Mouse (Mus musculus) midbrain, embryonic 13.5 days (tissue): ENCODE measurements around the gene Ccdc28a. TPM values are rescaled to one million over a fixed set of nuclear protein-coding genes. Genes with fewer than 3 reads are reported as not detected.

ENCODE experiments used
- ATAC-seq: fragments of 200-750 bp; cut with Nextera tagmentation; 2 replicates; pipeline ENCODE4 v1.8.0; 2017; ENCODE audit warnings: mild to moderate bottlenecking, moderate TSS enrichment, moderate library complexity
- H3K27ac ChIP-seq: fragments of 300-500 bp; sonication (generic); 2 replicates; pipeline ENCODE4 v1.5.1; 2015; ENCODE audit warnings: inconsistent platforms, mild to moderate bottlenecking, moderate library complexity
- H3K27me3 ChIP-seq: fragments of 300-500 bp; sonication (generic); 2 replicates; pipeline ENCODE4 v1.6.1; 2015; ENCODE audit warnings: mild to moderate bottlenecking, inconsistent platforms
- H3K36me3 ChIP-seq: fragments of 300-500 bp; sonication (generic); 2 replicates; pipeline ENCODE4 v1.6.1; 2015; ENCODE audit warnings: mild to moderate bottlenecking, inconsistent platforms
- H3K4me1 ChIP-seq: fragments of 300-500 bp; sonication (generic); replicated peaks from 2 replicates; pipeline ENCODE4 v1.6.1; 2015; ENCODE audit warnings: inconsistent platforms
- H3K4me2 ChIP-seq: fragments of 300-500 bp; sonication (generic); replicated peaks from 2 replicates; pipeline ENCODE4 v1.6.1; 2015; ENCODE audit warnings: moderate library complexity, mild to moderate bottlenecking, inconsistent platforms
- H3K4me3 ChIP-seq: fragments of 300-500 bp; sonication (generic); replicated peaks from 2 replicates; pipeline ENCODE4 v1.5.1; 2015; ENCODE audit warnings: mild to moderate bottlenecking, inconsistent platforms
- H3K9ac ChIP-seq: fragments of 300-500 bp; sonication (generic); replicated peaks from 2 replicates; pipeline ENCODE4 v1.6.1; 2015; ENCODE audit warnings: mild to moderate bottlenecking, inconsistent platforms
- H3K9me3 ChIP-seq: fragments of 300-500 bp; sonication (generic); 2 replicates; pipeline ENCODE4 v1.6.1; 2016; ENCODE audit warnings: mild to moderate bottlenecking, inconsistent platforms
- WGBS: fragments of 180-500 bp; shearing (Covaris S2); methylation state at CpG from one replicate; pipeline ENCODE4 v1.1.7; 2015; 5-methylcytosine and 5-hydroxymethylcytosine counted together
- polyA plus RNA-seq: library from polyadenylated mRNA; unstranded; fragments of >200 nt; fragmentation: Nextera tagmentation; extraction: Ambion mirVana; gene quantifications from 2 replicates; pipeline ENCODE4 v1.2.1, GENCODE M21; 2015

Gene Ccdc28a
- polyA plus RNA-seq, 1 experiment from 2014 or later = 8.9 TPM

- H3K36me3 ChIP-seq = no peaks in the 10 kb centered on the region
- no peaks in the 10 kb centered on the region for H3K4me1 ChIP-seq
- H3K27ac ChIP-seq = no peak overlapping the region
- H3K4me3 ChIP-seq = no peak overlapping the region
- H3K27me3 ChIP-seq = no peaks in the 10 kb centered on the region
- H3K9ac ChIP-seq = no peak overlapping the region
- no peak for ATAC-seq
- WGBS = 83% methylated on average over 8 of the region's 8 CpGs
- H3K4me2 ChIP-seq = no peak overlapping the region
- no peaks in the 10 kb centered on the region for H3K9me3 ChIP-seq
Observed at GRCm38 (mm10) chr10:18191706-18192105, 43.1 kb downstream of the Ccdc28a start.

- Histone ChIP-seq H3K9me3 (no peaks in the 10 kb centered on the region), H3K27me3 (no peaks in the 10 kb centered on the region), H3K4me3 (no peak overlapping the region), H3K4me1 (no peaks in the 10 kb centered on the region), H3K9ac (no peak overlapping the region), H3K27ac (no peak overlapping the region), H3K4me2 (no peak overlapping the region), H3K36me3 (no peaks in the 10 kb centered on the region)
- WGBS = 82% methylated on average over 4 of the region's 4 CpGs
- ATAC-seq = no peak
Observed at GRCm38 (mm10) chr10:18189498-18189897, 45.3 kb downstream of the Ccdc28a start.

- H3K9ac ChIP-seq = no peak overlapping the region
- no peaks in the 10 kb centered on the region for H3K9me3 ChIP-seq
- H3K4me3 ChIP-seq = no peak overlapping the region
- no peak overlapping the region for H3K27ac ChIP-seq
- no peaks in the 10 kb centered on the region for H3K4me1 ChIP-seq
- H3K4me2 ChIP-seq = no peak overlapping the region
- 93% methylated on average over 6 of the region's 6 CpGs for WGBS
- H3K27me3 ChIP-seq = no peaks in the 10 kb centered on the region
- ATAC-seq = no peak
- no peaks in the 10 kb centered on the region for H3K36me3 ChIP-seq
Observed at GRCm38 (mm10) chr10:18188564-18188963, 46.2 kb downstream of the Ccdc28a start.

GRCm38 (mm10) chr10:18182246-18182645 is 52.6 kb downstream of the Ccdc28a start:
- no peak for ATAC-seq
- no peaks in the 10 kb centered on the region for H3K4me1 ChIP-seq
- H3K4me3 ChIP-seq = no peak overlapping the region
- no peak overlapping the region for H3K4me2 ChIP-seq
- H3K9me3 ChIP-seq = no peaks in the 10 kb centered on the region
- no peaks in the 10 kb centered on the region for H3K36me3 ChIP-seq
- H3K27ac ChIP-seq = no peak overlapping the region
- 84% methylated on average over 5 of the region's 5 CpGs for WGBS
- H3K9ac ChIP-seq = no peak overlapping the region
- no peaks in the 10 kb centered on the region for H3K27me3 ChIP-seq

GRCm38 (mm10) chr10:18177304-18177703 is 57.5 kb downstream of the Ccdc28a start:
- Histone ChIP-seq H3K4me3 (no peak overlapping the region), H3K4me1 (no peaks in the 10 kb centered on the region), H3K9ac (no peak overlapping the region), H3K9me3 (no peaks in the 10 kb centered on the region), H3K36me3 (no peaks in the 10 kb centered on the region), H3K4me2 (no peak overlapping the region), H3K27ac (no peak overlapping the region), H3K27me3 (no peaks in the 10 kb centered on the region)
- ATAC-seq = no peak
- WGBS = 61% methylated on average over 2 of the region's 2 CpGs

GRCm38 (mm10) chr10:18176722-18177121 is 58.1 kb downstream of the Ccdc28a start:
- ATAC-seq = no peak
- Histone ChIP-seq H3K27me3 (no peaks in the 10 kb centered on the region), H3K36me3 (no peaks in the 10 kb centered on the region), H3K4me2 (no peak overlapping the region), H3K4me3 (no peak overlapping the region), H3K4me1 (no peaks in the 10 kb centered on the region), H3K9ac (no peak overlapping the region), H3K9me3 (no peaks in the 10 kb centered on the region), H3K27ac (no peak overlapping the region)
- WGBS = 95% methylated on average over 7 of the region's 7 CpGs

GRCm38 (mm10) chr10:18175087-18175486 is 59.7 kb downstream of the Ccdc28a start:
- ATAC-seq = no peak
- Histone ChIP-seq H3K9ac (no peak overlapping the region), H3K27me3 (no peaks in the 10 kb centered on the region), H3K27ac (no peak overlapping the region), H3K36me3 (no peaks in the 10 kb centered on the region), H3K4me1 (no peaks in the 10 kb centered on the region), H3K9me3 (no peaks in the 10 kb centered on the region), H3K4me3 (no peak overlapping the region), H3K4me2 (no peak overlapping the region)
- 88% methylated on average over 6 of the region's 6 CpGs for WGBS

Other genes starting within 250 kb of the Ccdc28a start
- 104 and 122 TPM in 2 replicates for gene Abracl, start 211.7 kb downstream of the Ccdc28a start, polyA plus RNA-seq
- gene Reps1, start 179.1 kb downstream of the Ccdc28a start, polyA plus RNA-seq = 15.6 and 17.8 TPM in 2 replicates
- gene Ect2l, start 24.1 kb downstream of the Ccdc28a start, polyA plus RNA-seq = 0.35 and 0.73 TPM in 2 replicates
- gene Nhsl1, start 84.0 kb upstream of the Ccdc28a start, polyA plus RNA-seq = 14.3 TPM in 2 replicates